Mouse (Mus musculus): ENCODE measurements around the gene Gnai3.

Gene Gnai3

GRCm38 (mm10) chr3:108164091-108164490, 18.1 kb upstream of the Gnai3 start:
- no peak for DNase-seq

GRCm38 (mm10) chr3:108158383-108159037, 12.6 kb upstream of the Gnai3 start:
- no peak for DNase-seq

- DNase-seq, result no peak
Observed at GRCm38 (mm10) chr3:108154656-108155055, 8.7 kb upstream of the Gnai3 start, which contains the start of gene Gpr61. Gene Gpr61, minus strand, starts transcription at chr3:108154882.

- DNase-seq, result no peak
Observed at GRCm38 (mm10) chr3:108152290-108152689, 6.3 kb upstream of the Gnai3 start.

- DNase-seq, result peak; percentile 69 to 86
Observed at GRCm38 (mm10) chr3:108147386-108148235, 1.7 kb upstream of the Gnai3 start.

GRCm38 (mm10) chr3:108146671-108147070, 725 bp upstream of the Gnai3 start:
- no peak for DNase-seq

GRCm38 (mm10) chr3:108140786-108141185, 5.2 kb downstream of the Gnai3 start:
- no peak for DNase-seq

GRCm38 (mm10) chr3:108139113-108139512, 6.8 kb downstream of the Gnai3 start:
- no peak for DNase-seq

- no peak for DNase-seq
Observed at GRCm38 (mm10) chr3:108134701-108135100, 11.2 kb downstream of the Gnai3 start.

- DNase-seq, result no peak
Observed at GRCm38 (mm10) chr3:108132484-108132883, 13.5 kb downstream of the Gnai3 start.

- DNase-seq, result no peak
Observed at GRCm38 (mm10) chr3:108131821-108132220, 14.1 kb downstream of the Gnai3 start.

- no peak for DNase-seq
Observed at GRCm38 (mm10) chr3:108131216-108131615, 14.7 kb downstream of the Gnai3 start.

GRCm38 (mm10) chr3:108129804-108130203, 16.1 kb downstream of the Gnai3 start:
- DNase-seq, result no peak

GRCm38 (mm10) chr3:108129367-108129766, 16.6 kb downstream of the Gnai3 start:
- DNase-seq, result no peak

GRCm38 (mm10) chr3:108128520-108128919, 17.4 kb downstream of the Gnai3 start:
- DNase-seq, result no peak

- no peak for DNase-seq
Observed at GRCm38 (mm10) chr3:108126327-108126726, 19.6 kb downstream of the Gnai3 start.

GRCm38 (mm10) chr3:108124131-108124530, 21.8 kb downstream of the Gnai3 start:
- no peak for DNase-seq

- DNase-seq, result no peak
Observed at GRCm38 (mm10) chr3:108123242-108123641, 22.7 kb downstream of the Gnai3 start.

GRCm38 (mm10) chr3:108121101-108121500, 24.8 kb downstream of the Gnai3 start:
- no peak for DNase-seq

GRCm38 (mm10) chr3:108117465-108117864, 28.5 kb downstream of the Gnai3 start:
- no peak for DNase-seq

GRCm38 (mm10) chr3:108113591-108114289, 32.2 kb downstream of the Gnai3 start:
- DNase-seq, result no peak

GRCm38 (mm10) chr3:108112666-108113065, 33.3 kb downstream of the Gnai3 start:
- DNase-seq, result no peak

GRCm38 (mm10) chr3:108112246-108112645, 33.7 kb downstream of the Gnai3 start:
- no peak for DNase-seq
